Mouse (Mus musculus) CH12F3 (cell line): ENCODE data around the gene 1700001J03Rik.
"Not testable (repeated sequence)": the region's sequence is repeated elsewhere in the genome, so short reads cannot be mapped to it uniquely, and the experiment has no call there.

Source experiments
- in situ Hi-C: fragments of 300-500 bp; cut with MboI; formaldehyde crosslinking; loops from 2 replicates; pipeline ENCODE4 v1.14.3; 2020; ENCODE audit warnings: low sequenced_read_pairs

The 1700001J03Rik gene

DNA sequence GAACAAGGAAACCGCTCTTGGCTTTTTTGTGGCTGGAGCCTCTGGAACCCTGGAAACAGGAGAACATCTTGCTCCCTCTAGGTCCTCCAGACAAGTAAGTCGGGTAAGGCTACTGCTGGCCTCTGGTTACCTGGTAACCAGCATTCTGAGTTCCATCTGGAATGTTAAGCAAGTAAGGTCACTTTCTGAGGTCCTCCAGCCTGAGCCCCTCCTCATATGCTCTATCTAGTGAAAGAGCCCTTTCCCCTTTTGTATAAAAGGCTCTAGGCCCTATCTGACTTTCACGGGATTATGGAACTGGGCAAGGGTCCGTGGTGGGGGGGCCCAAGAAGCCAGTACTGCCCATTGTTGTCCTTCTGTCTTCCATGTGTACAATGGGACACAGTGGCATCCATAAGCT is at the start of gene 1700001J03Rik:
1700001J03Rik (minus strand) TSS at position 101 of the 400 bp plus-strand sequence.
- in situ Hi-C loops: not testable (repeated sequence)

DNA sequence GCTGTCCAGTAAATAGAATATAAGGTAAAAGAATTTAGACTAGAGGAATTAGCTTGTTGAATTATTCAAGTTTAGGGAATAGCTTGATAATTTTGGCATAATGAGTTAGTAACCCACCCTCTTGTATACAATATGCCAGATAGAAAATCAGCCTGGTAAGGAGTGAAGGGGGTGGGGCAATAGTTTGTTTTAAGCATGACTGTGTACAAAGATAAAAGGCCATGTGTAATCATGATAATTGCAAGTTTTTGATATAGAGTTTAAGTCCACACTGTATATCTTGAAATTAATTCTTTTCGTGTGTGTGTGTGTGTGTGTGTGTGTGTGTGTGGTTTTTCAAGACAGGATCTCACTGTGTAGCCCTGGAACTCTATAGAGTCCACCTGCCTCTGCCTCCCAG is 49.2 kb upstream of the 1700001J03Rik start:
- in situ Hi-C loops: no loop called here

DNA sequence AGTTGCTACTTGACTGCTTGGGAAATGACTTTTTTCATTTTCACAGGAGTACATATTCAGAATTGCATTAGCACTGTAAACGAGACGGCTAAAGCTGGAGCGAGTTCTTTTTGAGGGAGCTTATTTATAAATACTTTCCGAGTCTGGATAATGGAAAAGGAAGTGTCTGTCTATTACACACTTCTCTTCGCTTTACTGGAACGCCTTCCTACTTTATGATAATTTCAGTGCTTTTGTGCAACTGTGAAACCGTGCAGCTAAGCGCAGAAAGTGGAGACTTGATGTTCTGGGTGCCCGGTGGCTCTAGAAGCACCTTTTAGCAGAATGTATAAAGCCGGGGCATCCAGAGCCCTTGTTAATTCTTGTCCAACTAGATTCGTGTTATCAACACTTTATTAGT is 47.7 kb upstream of the 1700001J03Rik start:
- in situ Hi-C loops: no loop called here

DNA sequence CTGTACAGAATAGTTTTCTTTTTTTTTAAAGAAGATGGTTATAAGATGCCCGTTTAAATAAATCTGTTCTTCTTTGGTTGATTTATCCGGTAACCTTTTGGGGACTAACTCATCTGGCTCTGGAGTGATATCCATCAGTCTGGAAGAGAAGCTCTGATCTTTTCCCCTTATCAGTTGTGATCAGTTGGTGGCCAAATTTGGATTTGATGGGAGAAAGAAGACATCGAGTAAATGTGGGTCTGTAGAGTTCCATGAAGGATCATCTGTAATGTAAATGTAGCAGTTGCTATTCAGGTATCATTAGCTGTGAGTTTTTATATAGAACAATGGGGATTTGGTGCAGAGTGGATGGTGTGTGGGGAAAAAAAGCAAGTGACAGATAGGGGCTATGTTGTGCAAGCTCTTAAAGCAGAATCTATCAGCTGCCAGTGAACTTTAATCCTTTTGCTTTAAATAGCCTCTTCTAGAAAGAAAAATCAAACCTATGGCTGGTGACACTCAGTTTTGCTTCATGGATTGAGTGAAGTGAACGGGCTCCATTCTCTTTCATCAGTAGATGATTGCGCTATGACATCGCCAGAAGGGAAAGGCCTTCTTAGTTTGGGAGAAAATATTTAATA is 47.1 kb upstream of the 1700001J03Rik start:
- in situ Hi-C loops: no loop called here

DNA sequence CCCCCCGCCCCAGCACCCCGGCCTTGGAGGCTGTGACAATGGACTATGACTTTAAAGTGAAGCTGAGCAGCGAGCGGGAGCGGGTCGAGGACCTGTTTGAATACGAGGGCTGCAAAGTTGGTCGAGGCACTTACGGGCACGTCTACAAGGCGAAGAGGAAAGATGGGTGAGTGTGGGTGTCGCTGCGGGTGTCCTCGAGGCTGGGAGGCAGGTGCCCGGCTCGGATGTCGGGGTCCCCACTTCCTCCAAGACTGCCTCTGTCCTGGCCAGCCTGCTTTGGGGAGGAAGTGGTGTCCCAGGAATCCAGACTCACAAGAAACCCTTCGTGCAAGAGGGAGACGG is 46.5 kb upstream of the 1700001J03Rik start:
- in situ Hi-C loops: no loop called here

DNA sequence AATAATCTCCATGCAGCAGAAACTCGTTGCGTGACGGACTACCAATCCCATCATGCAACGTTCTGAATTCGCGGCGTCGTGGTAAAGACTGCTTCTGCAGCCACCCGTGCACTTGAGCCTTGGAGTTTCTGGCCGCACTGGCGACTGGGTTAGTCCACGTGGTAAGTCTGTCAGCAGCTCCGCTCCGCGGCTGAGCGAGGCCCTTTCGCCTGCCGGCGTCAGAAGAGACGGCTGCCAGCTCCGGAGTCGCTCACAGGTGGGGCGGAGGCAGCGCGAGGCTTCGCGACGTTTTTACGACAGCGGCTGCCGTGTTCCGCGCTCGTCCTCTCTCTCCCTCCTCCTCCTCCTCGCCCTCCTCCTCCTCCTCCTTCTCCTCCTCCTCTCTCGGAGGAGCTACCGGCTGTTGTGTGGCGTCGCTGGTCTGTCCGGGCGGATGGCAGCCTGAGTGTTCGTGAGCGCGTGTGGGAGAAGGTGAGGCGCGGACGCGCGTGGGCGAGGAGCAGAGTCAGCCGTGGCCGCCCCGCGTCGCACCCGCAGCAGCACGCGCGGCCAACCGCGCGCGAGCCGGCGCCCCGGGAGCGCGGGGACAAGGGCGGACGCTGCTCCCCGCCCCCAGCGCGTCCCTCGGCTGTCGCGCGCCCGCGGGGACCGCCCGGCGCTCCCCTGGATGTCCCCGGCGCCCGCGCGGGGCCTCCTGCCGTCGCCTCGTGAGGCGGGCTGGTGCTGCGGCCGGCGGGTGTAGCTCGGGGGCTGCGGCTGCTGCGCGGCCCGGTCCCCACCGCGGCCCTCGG is 46.0 kb upstream of the 1700001J03Rik start, which contains the start of gene Cdk8:
Cdk8 (plus strand) TSS at position 367 of the 791 bp plus-strand sequence.
- in situ Hi-C loops: no loop called here

DNA sequence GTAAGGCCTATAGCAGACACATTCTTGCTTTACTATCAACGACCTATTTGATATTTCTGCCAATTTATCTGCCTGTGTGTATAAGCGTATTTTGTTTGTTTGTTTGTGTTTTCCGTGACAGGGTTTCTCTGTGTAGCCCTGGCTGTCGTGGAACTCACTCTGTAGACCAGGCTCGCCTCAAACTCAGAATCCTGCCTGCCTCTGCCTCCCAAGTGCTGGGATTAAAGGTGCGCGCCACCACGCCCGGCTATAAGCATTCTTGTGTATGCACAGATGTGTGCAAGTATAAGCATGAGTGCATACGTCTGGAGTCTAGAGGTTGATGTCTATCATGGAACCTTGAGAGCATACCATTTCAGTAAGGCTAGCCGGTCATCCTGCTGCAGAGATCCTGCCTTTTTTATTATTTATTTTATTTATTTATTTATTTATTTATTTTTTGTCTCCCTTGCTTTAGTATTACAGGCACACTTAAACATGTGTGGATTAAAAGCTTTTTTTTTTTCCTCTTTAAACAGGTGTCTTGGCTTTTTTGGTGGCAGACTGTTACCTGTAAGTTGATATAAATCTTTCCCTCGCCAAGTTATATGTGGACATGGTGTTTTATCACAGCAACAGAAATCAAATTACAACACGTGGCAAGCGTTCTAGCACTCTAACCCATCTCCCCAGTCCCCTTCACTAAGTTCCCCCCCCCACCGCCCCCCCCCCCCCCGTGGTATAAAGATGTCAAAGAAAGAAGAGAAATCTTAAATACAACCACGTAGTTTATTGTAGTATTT is 45.0 kb upstream of the 1700001J03Rik start:
- in situ Hi-C loops: no loop called here

DNA sequence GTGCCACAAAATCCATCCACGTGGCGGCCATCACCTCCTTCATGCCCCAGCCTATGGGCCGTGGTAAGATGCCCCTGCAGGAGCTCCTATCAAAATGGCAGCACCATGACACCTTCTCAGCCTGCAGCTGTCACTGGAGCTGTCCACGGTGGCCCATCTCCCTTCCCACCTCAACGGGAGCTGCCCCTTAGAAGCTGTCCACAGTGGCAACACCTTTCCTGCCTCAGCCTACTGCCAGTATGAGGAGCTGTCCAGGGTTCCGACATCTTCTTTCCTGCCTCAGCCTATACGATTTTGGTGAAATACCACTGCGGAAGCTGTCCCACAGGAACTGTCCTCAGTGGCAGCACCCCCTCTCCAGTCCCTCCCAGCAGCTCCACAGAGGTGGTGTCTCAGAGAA is 42.4 kb upstream of the 1700001J03Rik start:
- in situ Hi-C loops: no loop called here

DNA sequence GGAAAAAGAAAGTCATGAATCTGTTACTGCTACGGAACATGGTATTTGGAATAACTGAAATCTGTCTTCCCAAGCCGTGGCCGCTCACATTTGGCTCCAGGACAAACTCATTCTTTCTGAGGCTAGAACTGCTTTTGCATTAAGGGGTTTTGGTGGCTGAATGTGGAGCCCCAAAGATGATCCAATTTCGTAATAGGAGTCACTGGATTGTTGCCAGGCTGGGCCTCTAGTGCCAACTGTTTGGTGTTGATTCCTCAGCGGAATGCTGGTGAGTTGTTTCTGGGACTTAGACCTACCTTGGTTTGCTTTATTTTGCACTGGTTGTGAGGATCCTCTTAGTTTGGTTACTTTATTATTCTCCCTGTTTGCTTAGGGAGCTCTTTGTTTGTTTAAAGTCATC is 38.7 kb upstream of the 1700001J03Rik start:
- in situ Hi-C loops: no loop called here

DNA sequence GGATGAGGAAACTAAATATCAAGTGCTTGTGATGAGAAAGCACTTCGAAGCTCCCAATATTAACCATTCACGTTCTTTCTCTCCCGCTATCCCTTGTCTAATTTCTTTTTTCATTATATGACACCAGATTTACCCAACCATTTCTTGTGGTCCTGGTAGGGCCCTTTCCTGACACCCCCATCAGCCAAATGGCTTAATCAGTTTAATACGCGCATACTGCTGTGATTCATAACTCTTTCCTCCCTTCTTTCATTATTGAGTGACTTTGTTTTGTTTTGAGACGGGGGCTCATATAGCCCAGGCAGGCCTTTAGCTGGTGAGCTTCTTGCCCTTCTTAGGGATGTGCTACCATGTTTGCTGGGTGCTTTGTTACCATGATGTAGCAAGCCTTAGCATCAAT is 36.6 kb upstream of the 1700001J03Rik start:
- in situ Hi-C loops: no loop called here

DNA sequence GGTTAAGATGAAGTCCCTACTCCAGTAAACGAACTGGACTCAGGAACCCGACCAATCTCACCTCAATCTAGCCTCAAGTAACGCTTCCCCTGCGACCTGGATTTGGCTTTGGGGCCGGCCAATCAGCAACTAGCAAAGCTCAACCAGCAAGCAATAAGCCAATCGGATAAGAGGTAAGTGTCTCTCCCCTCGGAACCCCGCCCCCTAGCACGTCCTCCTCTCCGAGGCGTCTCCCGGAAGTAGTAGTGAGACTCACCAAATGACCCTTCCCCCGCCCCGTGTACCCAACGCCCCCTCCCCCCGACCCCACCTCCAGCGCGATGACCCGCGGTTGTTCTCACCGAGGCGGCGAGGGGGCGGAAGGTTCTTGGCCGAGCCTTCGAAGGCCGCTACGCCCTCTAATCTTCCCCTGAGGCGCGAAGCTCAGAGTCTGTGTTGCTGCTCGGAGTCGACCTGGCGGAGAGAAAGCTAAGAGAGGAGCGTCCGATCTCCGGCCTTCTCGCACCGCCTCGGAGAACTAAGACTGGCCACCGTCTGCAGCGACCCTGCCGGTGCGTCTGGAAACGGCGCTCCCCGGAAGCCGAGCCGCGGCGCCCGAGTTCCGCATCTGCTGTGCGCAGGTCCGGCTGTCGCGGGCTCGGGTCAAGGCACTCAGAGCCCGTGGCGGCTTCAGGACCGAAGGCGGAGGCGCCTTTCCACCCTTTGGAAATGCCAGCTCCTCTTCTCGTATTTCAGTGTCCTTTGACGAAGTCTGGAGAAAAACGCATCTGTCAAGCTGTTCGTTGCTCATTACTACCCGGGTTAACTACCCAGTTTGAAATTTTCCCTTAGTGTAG is 36.0 kb upstream of the 1700001J03Rik start, which contains the start of gene Rnf6:
Rnf6 (minus strand) TSS at position 677 of the 836 bp plus-strand sequence.
- in situ Hi-C loops: no loop called here

DNA sequence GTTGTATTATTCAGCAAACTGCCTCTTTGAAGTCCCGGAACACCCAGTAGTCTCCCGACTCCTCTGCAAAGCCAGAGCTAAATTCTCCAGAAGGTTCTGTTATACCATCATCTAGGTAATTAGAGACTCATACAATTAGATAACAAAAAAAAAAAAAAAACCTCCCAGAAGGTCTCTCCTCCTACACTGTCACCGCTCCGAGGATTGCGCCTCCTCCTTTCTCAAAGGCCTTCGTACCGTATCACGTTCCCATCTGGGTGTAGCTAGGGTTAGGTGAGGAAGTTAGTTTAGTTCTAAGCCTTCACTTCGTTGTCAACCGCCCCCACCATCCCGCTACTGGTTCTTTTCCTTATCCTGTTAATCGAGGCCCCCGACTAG is 35.4 kb upstream of the 1700001J03Rik start:
- in situ Hi-C loops: no loop called here

DNA sequence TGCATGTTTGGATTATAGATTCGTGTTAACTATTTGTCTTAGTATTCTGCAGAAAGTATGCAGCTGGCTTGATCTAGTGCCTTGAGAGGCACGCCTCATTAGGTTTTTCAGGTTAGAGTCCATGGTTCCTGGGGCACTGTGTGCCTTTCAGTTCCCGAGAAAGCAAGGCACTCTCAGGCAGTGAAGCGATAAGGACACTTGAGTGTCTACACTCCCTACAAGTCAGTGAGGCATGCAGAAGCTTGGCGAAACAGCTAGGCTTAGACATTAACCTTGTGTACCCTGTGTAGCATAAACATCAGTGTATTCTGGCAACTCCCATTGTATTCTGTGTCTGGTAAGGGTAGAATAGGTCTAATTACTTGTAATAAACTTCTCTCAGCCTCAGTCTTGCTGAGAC is 20.4 kb upstream of the 1700001J03Rik start:
- in situ Hi-C loops: loop anchor here (10.0 kb wide), 1 partner anchor 99 kb away; no protein-coding TSS in a partner anchor

DNA sequence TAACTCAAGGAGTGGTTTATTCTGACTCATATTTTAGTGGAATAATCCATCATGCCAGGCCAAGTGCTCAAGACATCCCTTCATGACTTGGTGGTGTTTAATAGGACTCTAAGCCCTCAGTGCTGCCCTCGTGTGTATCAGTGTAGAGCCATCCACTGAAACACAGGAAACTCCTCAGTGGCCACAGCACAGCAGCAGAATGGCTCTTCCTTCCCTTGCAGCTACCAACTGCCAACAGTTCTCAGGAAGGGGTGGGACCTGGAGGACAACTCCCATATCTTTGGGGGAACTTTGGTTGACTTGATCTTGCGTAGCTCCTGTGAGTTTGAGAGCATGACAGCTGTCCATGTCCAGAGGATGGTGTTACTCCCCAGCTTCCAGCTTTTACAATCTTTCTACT is 18.8 kb upstream of the 1700001J03Rik start:
- in situ Hi-C loops: loop anchor here (10.0 kb wide), 1 partner anchor 101 kb away; no protein-coding TSS in a partner anchor

DNA sequence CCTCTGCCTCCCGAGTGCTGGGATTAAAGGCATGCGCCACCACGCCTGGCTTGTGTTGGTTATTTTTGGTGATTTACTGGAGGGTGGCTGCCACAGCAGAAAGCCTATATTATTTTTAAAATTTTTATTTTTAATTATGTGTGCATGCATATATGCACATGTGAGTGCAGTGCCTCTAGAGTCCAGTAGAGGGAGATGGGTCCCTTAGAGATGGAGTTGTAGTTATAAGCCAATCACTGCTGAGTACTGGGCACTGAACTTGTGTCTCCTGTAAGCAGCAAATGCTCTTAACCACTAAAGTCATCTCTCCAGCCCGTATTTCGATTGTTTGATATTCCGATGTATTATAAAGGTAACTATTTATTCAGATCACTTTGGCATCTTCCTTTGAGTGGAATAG is 15.5 kb upstream of the 1700001J03Rik start:
- in situ Hi-C loops: loop anchor here (10.0 kb wide), 1 partner anchor 104 kb away; no protein-coding TSS in a partner anchor

DNA sequence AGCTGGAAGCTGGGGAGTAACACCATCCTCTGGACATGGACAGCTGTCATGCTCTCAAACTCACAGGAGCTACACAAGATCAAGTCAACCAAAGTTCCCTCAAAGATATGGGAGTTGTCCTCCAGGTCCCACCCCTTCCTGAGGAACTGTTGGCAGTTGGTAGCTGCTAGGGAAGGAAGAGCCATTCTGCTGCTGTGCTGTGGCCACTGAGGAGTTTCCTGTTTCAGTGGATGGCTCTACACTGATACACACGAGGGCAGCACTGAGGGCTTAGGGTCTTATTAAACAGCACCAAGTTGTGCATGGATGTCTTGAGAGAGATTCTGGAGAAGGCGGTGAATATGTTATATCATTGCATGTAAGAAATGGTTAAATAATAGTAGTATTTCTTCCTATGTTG is 14.4 kb upstream of the 1700001J03Rik start:
- in situ Hi-C loops: loop anchor here (10.0 kb wide), 1 partner anchor 275 kb away; no protein-coding TSS in a partner anchor

DNA sequence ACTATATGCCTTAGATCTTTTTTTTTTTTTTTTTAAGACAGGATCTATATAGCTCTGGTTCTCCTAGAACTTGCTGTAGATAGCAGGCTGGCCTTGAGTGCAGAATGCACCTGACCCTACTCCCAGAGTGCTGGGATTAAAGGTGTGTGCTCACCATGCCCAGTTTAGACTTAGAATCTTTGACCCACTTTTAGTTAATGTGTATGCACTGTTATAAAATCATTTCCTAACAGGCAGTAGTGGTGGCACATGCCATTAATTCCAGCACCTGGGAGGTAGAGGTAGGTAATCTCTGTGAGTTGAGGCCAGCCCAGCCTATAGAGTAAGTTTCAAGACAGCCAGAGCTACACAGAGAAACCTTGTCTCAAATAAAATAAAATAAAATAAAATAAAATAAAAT is 14.0 kb upstream of the 1700001J03Rik start:
- in situ Hi-C loops: loop anchor here (10.0 kb wide), 1 partner anchor 276 kb away; no protein-coding TSS in a partner anchor

DNA sequence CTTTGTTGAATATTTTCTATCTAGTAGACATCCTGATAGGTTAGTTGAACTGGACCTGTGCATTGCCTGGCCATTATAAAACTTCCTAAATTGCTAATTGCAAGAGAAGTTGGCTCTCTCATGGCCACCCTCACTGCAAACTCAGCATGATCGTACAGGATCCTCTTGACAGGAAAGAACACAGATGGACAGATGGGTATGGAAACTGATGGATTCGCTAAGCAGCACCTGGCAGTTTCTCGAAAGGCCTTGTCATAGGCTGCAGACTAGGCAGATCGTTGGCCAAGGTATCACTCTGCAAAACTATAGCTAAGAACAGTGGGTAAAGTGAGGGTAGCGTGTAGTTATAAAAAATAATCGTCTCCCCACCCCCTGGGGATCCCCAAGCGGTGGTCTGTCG is 8.3 kb upstream of the 1700001J03Rik start:
- in situ Hi-C loops: loop anchor here (10.0 kb wide), 1 partner anchor 281 kb away; no protein-coding TSS in a partner anchor

DNA sequence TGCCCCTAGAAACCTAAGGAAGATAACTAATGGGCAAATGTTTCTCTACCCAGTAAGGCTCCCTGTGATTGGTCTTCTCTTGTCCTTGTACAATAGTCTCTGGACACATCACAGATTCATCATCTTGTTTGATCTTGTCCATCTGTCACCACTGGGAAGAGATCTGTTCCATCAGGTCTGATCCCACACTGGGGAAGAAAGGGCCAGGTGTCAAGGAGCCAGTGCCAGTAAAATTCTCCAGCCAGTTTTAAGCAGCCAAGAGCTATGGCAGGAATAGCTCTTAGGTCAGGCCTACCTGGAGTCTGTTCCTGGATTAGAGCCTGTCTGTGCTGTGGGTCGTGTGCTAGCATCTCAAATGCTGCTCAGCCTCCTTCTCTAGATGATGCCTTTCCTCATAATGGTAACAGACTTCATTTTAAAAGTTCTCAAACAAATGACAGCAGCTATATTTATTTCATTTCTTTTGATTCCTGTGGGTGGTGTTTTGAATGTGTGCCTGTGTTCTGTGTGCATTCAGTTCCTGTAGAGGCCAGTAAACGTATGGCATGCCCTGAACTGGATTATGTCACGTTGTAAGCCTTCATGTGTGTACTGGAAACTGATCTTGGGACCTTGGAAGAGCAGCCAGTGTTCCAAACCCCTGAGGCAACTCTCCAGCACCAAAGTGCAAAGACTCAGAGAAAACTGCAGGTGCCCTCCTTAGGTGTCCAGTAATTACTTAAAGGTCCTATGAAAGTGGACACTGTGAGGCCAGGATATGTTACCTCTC is 5.6 kb upstream of the 1700001J03Rik start:
- in situ Hi-C loops: loop anchor here (10.0 kb wide), 1 partner anchor 284 kb away; no protein-coding TSS in a partner anchor
